Mouse (Mus musculus) urinary bladder, adult 2 months (tissue): Measurements from ENCODE around the gene Lamp1. TPM values are rescaled to one million over a fixed set of nuclear protein-coding genes. Genes with fewer than 3 reads are reported as not detected.

Experiments
- DNase-seq: peaks from one replicate; pipeline ENCODE4 v3.0.0; 2022; ENCODE audit warnings: low spot score
- polyA plus RNA-seq: library from polyadenylated mRNA; depleted of rRNA; stranded (reverse); fragments of >200 nt; gene quantifications from 2 replicates; pipeline ENCODE4 v1.2.3, GENCODE M21; 2012; rRNA removed

Lamp1 gene
- polyA plus RNA-seq, 1 experiment, result 563 TPM

GRCm38 (mm10) chr8:13200301-13201012 is 41.5 kb downstream of the Lamp1 start, which contains the start of gene Grtp1:
Grtp1 (minus strand) TSS chr8:13200620.
- DNase-seq, result peak; percentile 67

GRCm38 (mm10) chr8:13201013-13201334 is 42.0 kb downstream of the Lamp1 start:
- no peak for DNase-seq

GRCm38 (mm10) chr8:13202041-13202440 is 43.1 kb downstream of the Lamp1 start:
- no peak for DNase-seq

- no peak for DNase-seq
These were observed 43.8 kb downstream of the Lamp1 start for GRCm38 (mm10) chr8:13202806-13203205.

- no peak for DNase-seq
These were observed 44.5 kb downstream of the Lamp1 start for GRCm38 (mm10) chr8:13203472-13203871.

GRCm38 (mm10) chr8:13204371-13205140 is 45.6 kb downstream of the Lamp1 start:
- DNase-seq, result no peak

GRCm38 (mm10) chr8:13205311-13205710 is 46.4 kb downstream of the Lamp1 start:
- DNase-seq, result no peak

GRCm38 (mm10) chr8:13206290-13206689 is 47.3 kb downstream of the Lamp1 start:
- no peak for DNase-seq

- DNase-seq, result no peak
These were observed 49.8 kb downstream of the Lamp1 start for GRCm38 (mm10) chr8:13208627-13209355.

GRCm38 (mm10) chr8:13209770-13210169 is 50.8 kb downstream of the Lamp1 start:
- DNase-seq, result no peak

- DNase-seq, result peak; percentile 80
These were observed 54.7 kb downstream of the Lamp1 start for GRCm38 (mm10) chr8:13213479-13214268.

GRCm38 (mm10) chr8:13216386-13216785 is 57.4 kb downstream of the Lamp1 start:
- no peak for DNase-seq

GRCm38 (mm10) chr8:13217093-13217492 is 58.1 kb downstream of the Lamp1 start:
- no peak for DNase-seq

- DNase-seq, result no peak
These were observed 59.0 kb downstream of the Lamp1 start for GRCm38 (mm10) chr8:13217986-13218385.

- DNase-seq, result no peak
These were observed 59.5 kb downstream of the Lamp1 start for GRCm38 (mm10) chr8:13218441-13218840.

GRCm38 (mm10) chr8:13224426-13224825 is 65.5 kb downstream of the Lamp1 start:
- no peak for DNase-seq

Other genes starting within 250 kb of the Lamp1 start
- gene F7, start 133.1 kb upstream of the Lamp1 start, polyA plus RNA-seq, result 0.08 and 0.16 TPM in 2 replicates
- 0.22 and 0.35 TPM in 2 replicates for gene F10, start 121.9 kb upstream of the Lamp1 start, polyA plus RNA-seq
- 0.01 and 0.03 TPM in 2 replicates for gene Proz, start 98.2 kb upstream of the Lamp1 start, polyA plus RNA-seq
- 23.8 and 24.5 TPM in 2 replicates for gene Pcid2, start 53.7 kb upstream of the Lamp1 start, polyA plus RNA-seq
- gene Cul4a, start 53.5 kb upstream of the Lamp1 start, polyA plus RNA-seq, result 55.7 and 58.2 TPM in 2 replicates
- gene Grtp1, start 41.5 kb downstream of the Lamp1 start, polyA plus RNA-seq, result 14.2 and 14.9 TPM in 2 replicates
- 0.36 and 0.81 TPM in 2 replicates for gene Adprhl1, start 95.0 kb downstream of the Lamp1 start, polyA plus RNA-seq
- 27.7 and 28.2 TPM in 2 replicates for gene Dcun1d2, start 129.0 kb downstream of the Lamp1 start, polyA plus RNA-seq
- gene Tmco3, start 129.0 kb downstream of the Lamp1 start, polyA plus RNA-seq, result 22.1 and 23.8 TPM in 2 replicates
- 69.6 and 83.9 TPM in 2 replicates for gene Tfdp1, start 179.6 kb downstream of the Lamp1 start, polyA plus RNA-seq
- not detected in 2 replicates for gene Atp4b, start 237.7 kb downstream of the Lamp1 start, polyA plus RNA-seq
- gene Grk1, start 245.9 kb downstream of the Lamp1 start, polyA plus RNA-seq, result 0.01 TPM in 2 replicates